Mouse (Mus musculus) embryonic facial prominence, embryonic 14.5 days (tissue): Measurements from ENCODE around the gene Gm42791. TPM values are rescaled to one million over a fixed set of nuclear protein-coding genes. Genes with fewer than 3 reads are reported as not detected.
A peak's percentile ranks its signal among the peaks of the same experiment; 100 is the strongest.

Source experiments
- ATAC-seq: fragments of 200-750 bp; cut with Nextera tagmentation; 2 replicates; pipeline ENCODE4 v1.8.0; 2017; ENCODE audit warnings: low read depth, moderate number of reproducible peaks, moderate TSS enrichment
- DNase-seq: peaks from one replicate; pipeline ENCODE4 v3.0.0-alpha.2; 2015; ENCODE audit warnings: low spot score
- H3K27ac ChIP-seq: fragments of 300-500 bp; sonication (generic); replicated peaks from 2 replicates; pipeline ENCODE4 v1.5.1; 2014; ENCODE audit warnings: low read depth, mild to moderate bottlenecking, low read length, moderate library complexity
- H3K27me3 ChIP-seq: fragments of 300-500 bp; sonication (generic); replicated peaks from 2 replicates; pipeline ENCODE4 v1.6.1; 2014; ENCODE audit warnings: low read length; ENCODE audit not compliant: control insufficient read depth, insufficient read depth
- H3K36me3 ChIP-seq: fragments of 300-500 bp; sonication (generic); 2 replicates; pipeline ENCODE4 v1.6.1; 2014; ENCODE audit warnings: low read length, mixed read lengths; ENCODE audit not compliant: control insufficient read depth, insufficient read depth
- H3K4me1 ChIP-seq: fragments of 300-500 bp; sonication (generic); 2 replicates; pipeline ENCODE4 v1.6.1; 2014; ENCODE audit warnings: antibody characterized with exemption, low read length; ENCODE audit not compliant: control insufficient read depth, insufficient read depth
- H3K4me2 ChIP-seq: fragments of 300-500 bp; sonication (generic); 2 replicates; pipeline ENCODE4 v1.6.1; 2014; ENCODE audit warnings: low read depth, mild to moderate bottlenecking, low read length, moderate library complexity, mixed read lengths
- H3K4me3 ChIP-seq: fragments of 300-500 bp; sonication (generic); 2 replicates; pipeline ENCODE4 v1.5.1; 2014; ENCODE audit warnings: low read depth, mild to moderate bottlenecking, low read length
- H3K9ac ChIP-seq: fragments of 300-500 bp; sonication (generic); 2 replicates; pipeline ENCODE4 v1.6.1; 2014; ENCODE audit warnings: low read depth, mild to moderate bottlenecking, low read length, moderate library complexity, mixed read lengths
- H3K9me3 ChIP-seq: fragments of 300-500 bp; sonication (generic); 2 replicates; pipeline ENCODE4 v1.6.1; 2016; ENCODE audit warnings: low read length; ENCODE audit not compliant: control insufficient read depth
- WGBS: fragments of 180-500 bp; shearing (Covaris S2); extraction: QIAGEN DNeasy Blood & Tissue Kit; methylation state at CpG from one replicate; pipeline ENCODE4 v1.1.7; 2014; 5-methylcytosine and 5-hydroxymethylcytosine counted together
- polyA plus RNA-seq: library from polyadenylated mRNA; unstranded; fragments of >200 nt; fragmentation: Nextera tagmentation; extraction: Ambion mirVana; gene quantifications from 2 replicates; pipeline ENCODE4 v1.2.1, GENCODE M21; 2014

Gene Gm42791
- polyA plus RNA-seq, 1 experiment from 2014 or later, result 2.2 TPM

DNA sequence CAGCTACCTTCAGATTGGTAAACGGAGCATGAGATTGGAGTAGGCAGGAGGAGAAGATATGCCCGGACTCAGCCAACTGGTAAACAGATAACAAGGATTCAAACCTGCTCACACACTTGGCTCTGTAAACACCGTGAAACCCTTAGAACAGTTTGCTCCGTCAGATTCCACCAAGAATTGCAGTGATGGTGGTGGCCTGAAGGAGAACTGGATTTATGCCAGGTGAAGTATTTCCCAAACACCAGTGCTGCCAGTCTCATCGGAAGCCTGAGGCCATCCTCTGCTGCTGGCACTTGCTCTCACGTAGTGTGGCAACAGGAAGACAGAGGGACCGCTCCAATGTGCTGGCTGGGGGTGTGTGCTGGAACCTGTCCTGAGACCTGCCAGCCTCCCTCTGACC lies 12.6 kb downstream of the Gm42791 start:
- Histone ChIP-seq H3K4me1 (peaks cover 15% of the 10 kb centered on the region), H3K4me3 (no peak overlapping the region), H3K9me3 (peaks cover 15% of the 10 kb centered on the region; the same call in 1 of the 2 replicates), H3K9ac (no peak overlapping the region), H3K27me3 (no peaks in the 10 kb centered on the region), H3K36me3 (no peaks in the 10 kb centered on the region), H3K4me2 (no peak overlapping the region), H3K27ac (no peak overlapping the region)
- DNase-seq, result no peak
- no peak for ATAC-seq
- 76% methylated on average over 7 of the region's 7 CpGs for WGBS

DNA sequence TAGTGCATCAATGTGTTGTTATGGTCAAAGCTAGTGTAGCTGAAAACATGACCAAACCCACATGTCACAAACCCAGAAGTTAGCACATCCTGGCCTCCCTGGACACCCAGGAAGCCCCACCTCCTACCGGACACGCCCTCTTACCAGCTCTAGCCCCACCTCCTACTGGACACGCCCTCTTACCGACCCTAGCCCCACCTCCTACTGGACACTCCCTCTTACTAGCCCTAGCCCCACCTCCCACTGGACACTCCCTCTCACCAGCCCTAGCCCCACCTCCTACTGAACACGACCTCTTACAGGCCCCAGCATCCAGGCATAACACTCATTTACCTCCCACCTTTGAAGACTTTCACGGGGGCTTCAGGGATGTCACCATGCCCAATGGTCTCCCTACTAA lies 14.3 kb downstream of the Gm42791 start:
- H3K36me3 ChIP-seq, result no peaks in the 10 kb centered on the region
- no peak overlapping the region for H3K9ac ChIP-seq
- DNase-seq (no peak), ATAC-seq (no peak)
- H3K4me2 ChIP-seq, result no peak overlapping the region
- no peaks in the 10 kb centered on the region for H3K27me3 ChIP-seq
- 58% methylated on average over 6 of the region's 6 CpGs for WGBS
- H3K9me3 ChIP-seq, result peaks cover 15% of the 10 kb centered on the region; the same call in 1 of the 2 replicates
- H3K27ac ChIP-seq, result no peak overlapping the region
- peaks cover 16% of the 10 kb centered on the region for H3K4me1 ChIP-seq
- no peak overlapping the region for H3K4me3 ChIP-seq

DNA sequence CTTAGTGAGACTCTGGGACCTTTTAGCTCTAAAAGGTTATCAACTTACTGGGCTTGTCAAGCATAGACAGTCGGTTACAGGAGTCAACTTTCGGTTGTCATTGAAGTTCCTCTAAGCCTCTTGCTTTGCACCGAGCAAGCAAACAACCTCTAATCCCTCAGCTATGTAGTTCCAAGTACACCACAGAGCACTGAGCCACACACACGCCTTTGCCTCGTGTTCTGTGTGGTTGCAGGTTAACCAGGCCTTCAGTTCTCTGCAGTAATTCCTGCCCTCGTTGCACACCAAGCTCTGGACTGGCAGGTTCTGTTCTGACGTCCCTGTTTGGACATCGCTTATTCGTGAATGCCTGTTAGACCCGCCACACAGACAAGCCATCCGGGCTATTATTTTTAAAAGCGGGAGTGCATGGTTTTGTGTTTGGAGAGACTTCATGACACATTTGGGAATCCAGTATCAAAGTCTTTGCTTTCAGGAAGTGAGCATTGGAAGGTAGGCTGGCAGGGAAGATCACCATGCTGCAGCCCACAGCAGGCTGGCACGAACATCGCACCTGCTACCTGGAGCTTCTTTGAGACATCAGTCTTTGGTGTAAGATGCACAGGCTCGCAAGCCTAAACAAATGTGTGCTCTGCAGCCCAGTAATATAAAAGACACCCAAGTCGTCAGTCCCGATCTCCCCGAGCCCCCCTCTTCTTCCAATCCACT lies 16.3 kb downstream of the Gm42791 start:
- Histone ChIP-seq H3K4me3 (no peak overlapping the region), H3K4me2 (no peak overlapping the region), H3K36me3 (no peaks in the 10 kb centered on the region), H3K9ac (no peak overlapping the region), H3K27ac (peak overlapping the region; percentile 61), H3K27me3 (no peaks in the 10 kb centered on the region), H3K4me1 (peaks cover 16% of the 10 kb centered on the region), H3K9me3 (peaks cover 5% of the 10 kb centered on the region; the same call in 1 of the 2 replicates)
- peak; percentile 75 for ATAC-seq
- DNase-seq, result peak; percentile 74
- 55% methylated on average over 18 of the region's 18 CpGs for WGBS

DNA sequence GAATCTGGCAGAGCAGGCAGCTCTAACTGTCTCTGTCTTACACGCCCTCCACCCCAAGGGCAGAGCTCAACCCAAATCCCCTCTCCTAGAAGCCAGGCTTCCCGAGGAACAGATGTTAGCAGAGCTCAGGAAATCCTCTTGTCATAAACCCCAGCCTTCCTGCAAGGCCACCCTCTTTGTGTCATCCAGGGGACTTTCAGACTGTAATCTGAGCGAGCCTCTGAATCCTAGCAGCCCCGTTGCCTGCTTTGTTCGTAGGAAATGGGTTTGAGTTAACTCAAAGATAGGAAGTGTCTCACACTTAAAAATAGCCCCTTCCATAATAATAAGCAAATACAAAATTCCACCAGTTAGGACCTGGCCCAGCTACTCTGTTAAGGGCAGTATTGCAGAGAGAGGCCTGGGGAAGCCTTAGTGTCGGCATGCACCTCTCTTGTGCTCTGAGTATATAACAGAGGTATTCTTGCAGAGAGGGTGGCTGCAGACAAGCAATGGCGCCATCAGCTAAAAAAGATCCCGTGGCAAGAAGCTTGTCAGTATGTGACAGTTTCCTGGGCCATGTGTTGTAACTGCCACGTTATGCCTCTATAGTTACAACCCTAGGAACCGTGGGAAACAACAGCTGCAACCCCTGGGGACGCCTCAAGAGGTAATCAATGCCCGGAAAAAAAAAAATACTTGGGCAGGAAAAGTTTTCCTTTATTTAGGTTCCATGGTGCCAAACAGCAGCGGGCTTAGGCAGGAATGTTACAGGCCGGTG lies 17.1 kb downstream of the Gm42791 start:
- Histone ChIP-seq H3K36me3 (no peaks in the 10 kb centered on the region), H3K4me2 (no peak overlapping the region), H3K27ac (peak overlapping the region; percentile 61), H3K4me1 (peaks cover 22% of the 10 kb centered on the region), H3K9me3 (no peaks in the 10 kb centered on the region), H3K9ac (no peak overlapping the region), H3K27me3 (no peaks in the 10 kb centered on the region), H3K4me3 (no peak overlapping the region)
- 13% methylated on average over 14 of the region's 14 CpGs for WGBS
- ATAC-seq, result peak; percentile 62
- DNase-seq, result peak; percentile 84

DNA sequence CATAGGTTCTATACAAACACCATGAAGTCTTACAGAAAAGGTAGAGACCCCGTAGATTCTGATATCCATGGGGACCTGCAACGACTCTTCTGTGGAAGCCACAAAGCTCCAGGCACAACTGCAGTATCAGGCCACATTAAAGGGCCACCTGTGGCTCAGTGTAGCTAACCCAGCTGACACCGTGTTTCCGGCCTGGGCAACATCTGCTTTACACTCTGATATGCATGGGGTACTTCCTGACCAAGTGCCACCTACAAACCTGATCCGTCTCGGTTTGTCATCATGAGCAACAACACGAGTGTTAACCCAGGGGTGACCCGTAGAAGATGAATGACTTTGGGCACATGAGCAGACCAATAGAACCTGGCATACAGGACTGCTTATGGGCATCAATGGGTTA lies 18.1 kb downstream of the Gm42791 start:
- WGBS, result 67% methylated on average over 8 of the region's 8 CpGs
- no peak overlapping the region for H3K9ac ChIP-seq
- H3K4me3 ChIP-seq, result no peak overlapping the region
- peaks cover 25% of the 10 kb centered on the region for H3K4me1 ChIP-seq
- no peak overlapping the region for H3K4me2 ChIP-seq
- DNase-seq, result no peak
- no peak overlapping the region for H3K27ac ChIP-seq
- no peak for ATAC-seq
- no peaks in the 10 kb centered on the region for H3K36me3 ChIP-seq
- no peaks in the 10 kb centered on the region for H3K27me3 ChIP-seq
- no peaks in the 10 kb centered on the region for H3K9me3 ChIP-seq

DNA sequence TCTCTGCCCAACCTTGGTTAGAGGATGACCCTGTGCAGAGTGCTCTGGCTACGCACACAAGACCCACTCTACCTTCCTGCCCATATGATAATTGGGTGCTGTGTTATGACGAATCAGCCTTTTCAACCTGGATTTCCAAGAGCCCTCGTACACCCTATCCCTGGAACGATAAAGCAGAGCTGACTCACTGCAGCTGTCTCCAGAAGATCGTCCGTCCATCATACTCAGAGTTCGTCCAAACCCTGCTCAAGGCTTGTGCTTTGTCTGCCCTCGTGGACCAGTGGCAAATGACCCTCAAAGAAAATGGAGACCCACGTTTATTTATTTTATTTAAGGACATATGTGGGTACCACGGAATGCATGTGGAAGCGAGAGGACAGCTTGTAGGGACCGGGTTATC lies 19.9 kb downstream of the Gm42791 start:
- DNase-seq (no peak), ATAC-seq (no peak)
- Histone ChIP-seq H3K36me3 (no peaks in the 10 kb centered on the region), H3K9ac (no peak overlapping the region), H3K9me3 (no peaks in the 10 kb centered on the region), H3K4me1 (peaks cover 25% of the 10 kb centered on the region), H3K27me3 (no peaks in the 10 kb centered on the region), H3K27ac (no peak overlapping the region), H3K4me2 (no peak overlapping the region), H3K4me3 (no peak overlapping the region)
- 88% methylated on average over 12 of the region's 12 CpGs for WGBS

DNA sequence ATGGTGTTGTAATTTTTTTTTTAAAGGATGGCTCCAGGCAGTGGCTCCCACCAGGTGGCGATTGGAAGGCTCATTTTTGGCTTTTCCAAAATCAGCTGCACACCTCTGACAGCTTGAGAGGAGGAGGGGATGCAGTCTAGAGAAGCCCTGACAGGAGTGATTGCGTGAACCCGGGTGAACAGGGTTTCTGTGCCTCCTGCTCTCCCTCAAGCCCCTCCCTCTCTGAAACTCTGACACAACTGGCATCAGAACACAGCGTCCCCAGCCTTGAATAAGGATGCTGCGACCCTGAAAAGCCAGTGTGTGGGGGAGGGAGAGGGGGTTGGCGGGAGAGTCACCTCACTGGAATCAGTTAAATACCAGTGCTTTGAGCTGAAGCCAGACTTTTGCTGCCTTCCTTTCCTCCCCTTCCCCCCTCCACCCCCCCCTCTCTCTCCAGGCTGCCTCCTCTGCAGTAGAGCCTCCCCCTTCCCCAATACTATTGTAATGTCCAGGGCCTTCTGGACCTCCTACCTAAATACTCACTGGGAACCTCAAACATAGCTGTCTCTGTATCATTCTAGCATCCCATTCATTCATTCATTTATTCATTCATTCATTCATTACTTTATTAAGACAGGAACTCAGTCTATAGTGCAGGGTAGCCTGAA lies 21.8 kb downstream of the Gm42791 start:
- H3K4me2 ChIP-seq, result no peak overlapping the region
- no peak overlapping the region for H3K27ac ChIP-seq
- no peaks in the 10 kb centered on the region for H3K36me3 ChIP-seq

DNA sequence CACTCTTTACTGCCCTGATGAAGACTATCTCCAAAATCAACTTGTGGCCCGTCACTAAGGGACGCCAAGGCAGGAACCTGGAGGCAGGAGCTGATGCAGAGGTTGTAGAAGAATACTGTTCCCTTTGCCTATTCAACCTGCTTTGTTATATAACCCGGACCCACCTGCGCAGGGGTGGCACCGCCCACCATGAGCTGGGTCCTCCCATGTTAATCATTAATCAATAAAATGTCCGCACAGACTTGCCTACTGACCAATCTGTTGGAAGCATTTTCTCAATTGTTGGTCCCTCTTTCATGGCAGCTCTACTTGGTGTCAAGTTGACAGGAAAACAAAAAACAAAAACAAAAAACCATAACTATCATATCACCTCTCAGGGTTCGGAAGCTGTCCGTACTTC lies 22.8 kb downstream of the Gm42791 start:
- no peak overlapping the region for H3K27ac ChIP-seq
- ATAC-seq, result no peak

More for the DNA sequence above, 21.8 kb downstream of the Gm42791 start:
- Histone ChIP-seq H3K4me3 (no peak overlapping the region), H3K9me3 (no peaks in the 10 kb centered on the region), H3K4me1 (peaks cover 17% of the 10 kb centered on the region), H3K27me3 (no peaks in the 10 kb centered on the region), H3K9ac (no peak overlapping the region)
- ATAC-seq, result no peak
- WGBS, result 5% methylated on average over 6 of the region's 6 CpGs
- no peak for DNase-seq

More for the DNA sequence above, 22.8 kb downstream of the Gm42791 start:
- H3K36me3 ChIP-seq, result no peaks in the 10 kb centered on the region
- no peak overlapping the region for H3K4me2 ChIP-seq
- no peak overlapping the region for H3K9ac ChIP-seq
- H3K27me3 ChIP-seq, result no peaks in the 10 kb centered on the region
- no peaks in the 10 kb centered on the region for H3K9me3 ChIP-seq
- 90% methylated on average over 8 of the region's 8 CpGs for WGBS
- no peak for DNase-seq
- H3K4me3 ChIP-seq, result no peak overlapping the region
- peaks cover 10% of the 10 kb centered on the region for H3K4me1 ChIP-seq
